Mouse (Mus musculus): ENCODE results near the gene Atg7.

- TF ChIP-seq EP300 (optimal IDR thresholded peaks at IDR 0.05) (no peak), CTCF (IDR thresholded peaks at IDR 0.05; ENCODE audit: low read depth) (no peak)
Observed at GRCm38 (mm10) chr6:114882675-114883074, 239.8 kb downstream of the Atg7 start.

Data from stomach, postnatal 0 days (tissue).